Mouse (Mus musculus): Measurements from ENCODE around the gene Srp68.

The Srp68 gene

GRCm38 (mm10) chr11:116274045-116274666 lies at the start of gene Srp68:
Gene Srp68 (minus strand): TSS chr11:116274217.
- peak; percentile 93 for DNase-seq (ENCODE audit: low spot score)

DNA sequence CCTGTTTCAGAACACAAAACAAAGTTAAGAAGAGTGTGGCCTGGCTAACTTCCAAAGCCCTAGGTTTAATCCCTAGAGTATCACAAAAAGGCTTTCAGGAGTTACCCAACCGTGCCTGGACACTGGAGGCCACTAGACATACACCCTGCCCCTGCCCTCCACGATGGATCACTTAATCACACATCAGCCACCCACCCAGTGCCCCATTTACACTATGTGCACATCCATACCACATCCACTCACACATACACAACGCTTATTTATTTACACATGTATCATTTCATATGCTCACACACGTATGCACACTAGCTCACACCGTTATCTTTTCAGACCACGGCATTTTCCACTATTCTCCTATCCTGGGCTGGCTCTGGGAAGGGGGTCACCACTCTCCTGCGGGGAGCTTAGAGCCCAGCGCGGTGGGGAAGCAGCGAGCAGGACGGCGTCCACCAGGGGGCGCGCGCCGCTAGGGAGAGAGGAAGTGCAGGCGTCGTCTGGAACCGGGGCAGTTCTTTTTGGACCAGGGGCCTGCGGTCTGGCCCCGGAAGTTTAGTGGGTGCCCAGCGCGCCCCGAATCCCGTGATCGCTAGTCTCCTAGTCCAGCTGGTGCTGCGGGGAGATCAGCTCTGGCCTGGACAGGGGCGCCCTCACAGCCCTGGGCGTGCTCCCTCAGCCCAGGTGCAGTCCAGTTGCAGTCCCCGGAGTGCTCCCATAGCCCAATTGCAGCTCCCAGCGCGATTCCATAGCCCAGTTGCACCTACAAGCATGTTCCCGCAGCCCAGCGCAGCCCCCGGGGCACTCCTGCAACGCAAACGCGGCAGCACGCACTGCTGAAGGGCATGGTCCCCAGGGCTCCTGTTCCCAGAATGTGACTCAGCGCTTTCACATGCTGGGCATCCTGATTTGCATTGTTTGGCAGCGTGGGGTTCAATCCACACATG lies 45.0 kb upstream of the Srp68 start:
- DNase-seq (ENCODE audit: low spot score) = peak; percentile 88

GRCm38 (mm10) chr11:116312359-116312758 lies 38.3 kb upstream of the Srp68 start:
- no peak for DNase-seq (ENCODE audit: low spot score)

GRCm38 (mm10) chr11:116311169-116311568 lies 37.2 kb upstream of the Srp68 start:
- no peak for DNase-seq (ENCODE audit: low spot score)

GRCm38 (mm10) chr11:116309601-116310000 lies 35.6 kb upstream of the Srp68 start:
- DNase-seq (ENCODE audit: low spot score) = no peak

DNA sequence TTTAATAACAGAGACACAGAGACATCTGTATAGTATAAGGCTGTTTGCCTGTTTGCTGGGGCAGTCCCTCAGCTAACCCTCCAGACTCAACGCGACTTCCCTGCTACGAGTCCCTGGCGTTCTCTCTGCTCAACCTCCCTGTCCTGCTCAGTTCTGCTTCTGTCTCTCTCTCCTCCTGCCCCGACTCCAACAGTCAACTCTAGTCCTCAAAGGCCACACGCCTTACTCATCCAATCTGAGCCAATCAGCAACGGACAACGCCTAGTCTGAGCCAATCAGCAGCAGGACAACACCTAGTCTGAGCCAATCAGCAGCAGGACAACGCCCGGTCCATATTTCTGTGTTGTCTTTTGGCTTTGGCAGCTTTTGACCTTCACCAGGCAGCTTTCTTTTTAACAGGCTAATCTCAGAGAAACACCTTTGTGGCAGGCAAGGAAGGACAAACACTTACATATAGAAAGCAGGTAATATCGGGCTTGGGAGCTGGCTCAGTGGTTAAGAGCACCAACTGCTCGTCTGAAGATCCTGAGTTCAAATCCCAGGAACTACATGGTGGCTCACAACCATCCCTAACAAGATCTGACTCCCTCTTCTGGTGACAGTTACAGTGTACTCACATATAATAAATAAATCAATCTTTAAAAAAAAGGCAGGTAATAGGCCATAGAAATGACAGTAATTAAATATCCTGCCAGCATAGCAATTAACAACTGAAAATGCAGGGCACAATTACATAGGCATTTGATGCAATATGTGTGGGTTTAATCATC lies 33.9 kb upstream of the Srp68 start:
- DNase-seq (ENCODE audit: low spot score) = no peak

DNA sequence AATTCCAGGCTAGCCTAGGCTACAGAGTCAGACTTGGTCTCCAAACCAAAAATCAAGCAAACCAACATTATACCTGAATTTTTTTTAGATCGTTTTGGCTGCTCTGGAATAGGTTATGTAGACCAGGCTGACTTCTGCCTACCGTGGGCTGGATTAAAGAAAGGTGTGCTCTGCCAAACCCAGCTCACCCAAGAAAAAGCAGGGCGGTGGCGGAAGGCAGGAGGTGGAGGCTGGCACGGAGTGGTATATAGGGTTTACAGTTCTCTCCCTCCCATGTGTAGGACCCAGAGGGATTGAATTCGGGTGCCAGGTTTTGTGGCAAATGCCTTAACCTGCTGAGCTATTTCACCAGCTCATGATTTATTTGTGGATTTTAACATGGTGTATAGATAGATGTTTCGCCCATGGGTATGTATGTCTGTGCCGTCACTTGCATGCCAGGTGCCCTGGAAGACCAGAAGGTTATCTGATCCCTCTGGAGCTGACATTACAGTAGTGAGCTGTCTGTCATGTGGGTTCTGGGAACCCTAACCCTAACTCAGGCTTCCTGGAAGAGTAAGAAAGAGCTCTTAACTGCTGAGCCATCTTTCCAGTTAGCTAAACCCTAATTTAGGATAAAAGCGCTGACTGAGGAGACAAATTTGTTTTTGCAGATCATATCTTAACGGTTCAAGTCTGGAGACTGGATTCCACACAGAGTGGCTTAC lies 33.2 kb upstream of the Srp68 start, which contains the start of gene Exoc7:
TSS of gene Exoc7 (minus strand) at position 215 of the 707 bp plus-strand sequence.
- no peak for DNase-seq (ENCODE audit: low spot score)

- peak; percentile 91 for DNase-seq (ENCODE audit: low spot score)
Measured at GRCm38 (mm10) chr11:116306126-116306982, 32.3 kb upstream of the Srp68 start.

DNA sequence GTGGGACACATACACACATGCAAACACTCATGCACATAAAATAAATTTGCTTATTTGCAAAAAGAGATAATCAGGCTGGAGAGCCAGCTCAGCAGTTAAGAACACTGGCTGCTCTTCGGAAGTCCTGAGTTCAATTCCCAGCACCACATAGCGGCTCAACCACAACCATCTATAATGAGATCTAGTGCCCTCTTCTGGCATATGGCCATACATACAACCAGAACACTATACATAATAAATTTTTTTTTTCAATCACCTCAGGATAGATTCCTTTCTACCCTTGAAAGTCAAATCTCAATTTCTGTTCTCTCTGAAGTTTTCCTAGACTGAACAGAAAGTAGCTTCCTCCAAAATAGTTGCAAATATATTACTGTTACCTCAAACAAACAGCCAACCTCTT lies 31.4 kb upstream of the Srp68 start:
- no peak for DNase-seq (ENCODE audit: low spot score)

DNA sequence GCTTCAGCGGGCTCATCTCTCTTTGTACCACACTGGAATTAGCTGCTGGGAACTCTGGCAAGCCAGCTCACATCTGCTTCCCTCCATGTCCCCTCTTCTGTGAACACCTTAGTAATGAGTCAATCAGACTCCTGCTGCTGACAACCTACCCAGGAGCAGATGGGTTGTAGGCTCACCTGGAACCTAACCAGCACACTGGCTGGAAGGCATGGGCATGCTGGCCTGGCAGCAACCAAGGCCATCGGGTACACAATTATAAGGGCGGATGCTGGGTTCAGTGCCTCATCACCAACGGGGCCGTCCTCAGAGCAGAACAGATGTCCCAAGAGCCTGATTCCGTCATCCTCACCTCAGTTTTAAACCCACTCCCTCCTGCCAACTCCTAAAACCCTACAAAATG lies 24.6 kb upstream of the Srp68 start:
- no peak for DNase-seq (ENCODE audit: low spot score)

- DNase-seq (ENCODE audit: low spot score) = no peak
Measured at GRCm38 (mm10) chr11:116298221-116298620, 24.2 kb upstream of the Srp68 start.

GRCm38 (mm10) chr11:116297017-116297416 lies 23.0 kb upstream of the Srp68 start:
- DNase-seq (ENCODE audit: low spot score) = no peak

- DNase-seq (ENCODE audit: low spot score) = no peak
Measured at GRCm38 (mm10) chr11:116296191-116296734, 22.2 kb upstream of the Srp68 start.

GRCm38 (mm10) chr11:116294319-116294718 lies 20.3 kb upstream of the Srp68 start:
- DNase-seq (ENCODE audit: low spot score) = no peak

- no peak for DNase-seq (ENCODE audit: low spot score)
Measured at GRCm38 (mm10) chr11:116293538-116294137, 19.6 kb upstream of the Srp68 start.

DNA sequence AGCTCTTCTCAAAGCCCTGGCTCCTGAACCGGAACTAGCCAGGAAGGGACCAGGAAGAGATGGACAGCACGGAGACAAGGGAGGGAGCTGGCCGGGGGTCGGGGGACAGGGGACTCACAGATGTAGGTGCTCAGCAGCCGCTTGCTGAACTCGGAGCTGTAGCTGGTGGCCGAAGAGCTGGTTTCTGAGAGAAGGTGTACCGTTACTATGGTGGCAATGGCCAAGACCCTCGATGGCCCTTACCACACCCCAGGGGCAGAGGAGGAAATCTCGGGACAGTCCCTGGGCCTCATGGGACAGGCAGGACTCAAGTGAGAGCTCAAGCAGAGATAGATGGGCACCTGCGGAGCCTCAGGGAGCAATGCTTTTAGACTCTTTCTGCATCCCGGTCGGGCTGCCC lies 18.4 kb upstream of the Srp68 start:
- no peak for DNase-seq (ENCODE audit: low spot score)

DNA sequence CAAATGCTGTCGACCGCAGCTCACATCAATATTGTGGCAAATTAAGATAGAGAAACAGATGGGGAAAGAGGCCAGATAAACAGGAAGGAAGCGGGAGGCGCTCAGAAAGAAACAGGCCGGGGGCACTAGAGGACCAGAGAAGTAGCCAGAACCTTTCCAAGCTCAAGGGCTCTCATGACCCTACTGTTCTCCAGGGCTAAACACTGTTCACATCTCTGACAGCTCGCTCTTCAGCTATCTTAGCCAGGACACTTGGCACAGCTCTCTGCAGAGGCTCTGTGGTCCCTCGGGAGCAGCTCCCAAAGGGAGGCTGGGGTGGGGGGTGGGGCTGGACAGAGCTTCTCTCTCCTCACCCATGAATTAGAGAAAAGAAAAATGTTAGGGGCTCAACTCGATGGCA lies 16.5 kb upstream of the Srp68 start:
- no peak for DNase-seq (ENCODE audit: low spot score)

- no peak for DNase-seq (ENCODE audit: low spot score)
Measured at GRCm38 (mm10) chr11:116287351-116287750, 13.3 kb upstream of the Srp68 start.

- DNase-seq (ENCODE audit: low spot score) = no peak
Measured at GRCm38 (mm10) chr11:116285770-116286191, 11.8 kb upstream of the Srp68 start.

- no peak for DNase-seq (ENCODE audit: low spot score)
Measured at GRCm38 (mm10) chr11:116283982-116284381, 10.0 kb upstream of the Srp68 start.
